Mouse (Mus musculus) G1E (cell line): ENCODE measurements around the gene Musk.

Experiments used
- CTCF ChIP-seq: IDR thresholded peaks from 2 replicates; pipeline ENCODE4 v1.5.1; 2012; ENCODE audit warnings: low read depth, low read length, inconsistent platforms, mixed read lengths
- GATA1 ChIP-seq: IDR thresholded peaks from 2 replicates; pipeline ENCODE4 v1.6.1; 2012; ENCODE audit warnings: borderline replicate concordance, low read length, inconsistent platforms, mixed read lengths

DNA sequence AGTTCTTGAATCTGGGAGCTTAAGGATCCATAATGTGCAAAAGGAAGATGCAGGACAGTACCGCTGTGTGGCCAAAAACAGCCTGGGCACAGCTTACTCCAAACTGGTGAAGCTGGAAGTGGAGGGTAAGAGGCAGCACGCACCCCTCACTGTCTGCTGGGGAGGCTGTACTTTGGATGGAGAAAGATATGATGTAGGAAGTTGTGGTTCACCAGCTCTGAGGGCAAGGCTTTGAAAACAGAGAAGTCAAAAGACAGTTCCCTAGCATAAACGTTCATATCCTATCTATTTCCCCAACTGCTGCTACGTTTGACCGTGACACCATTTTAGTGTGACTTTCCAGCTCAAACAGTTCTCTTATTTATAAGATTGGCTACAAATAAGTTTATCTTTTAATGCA lies 18.1 kb downstream of the Musk start:
- TF ChIP-seq CTCF (no peak), GATA1 (no peak)
